Mouse (Mus musculus): ENCODE results near the gene Dedd2.
"Not testable (repeated sequence)": the region's sequence is repeated elsewhere in the genome, so short reads cannot be mapped to it uniquely, and the experiment has no call there.

Dedd2 gene

GRCm38 (mm10) chr7:25220457-25221101, at the start of gene Dedd2:
Gene Dedd2, minus strand, starts transcription at chr7:25220615.
- no peak for DNase-seq (ENCODE audit: low spot score in 2 of 2)

- DNase-seq (ENCODE audit: low spot score in 2 of 2) = no peak
These were observed 49.3 kb upstream of the Dedd2 start for GRCm38 (mm10) chr7:25269545-25270271.

- no peak for DNase-seq (ENCODE audit: low spot score in 2 of 2)
These were observed 48.6 kb upstream of the Dedd2 start for GRCm38 (mm10) chr7:25269029-25269428.

GRCm38 (mm10) chr7:25268588-25268987, 48.2 kb upstream of the Dedd2 start:
- DNase-seq (ENCODE audit: low spot score in 2 of 2) = no peak

GRCm38 (mm10) chr7:25267751-25268463, 47.5 kb upstream of the Dedd2 start:
- DNase-seq (ENCODE audit: low spot score in 2 of 2) = peak; percentile 99 to 100

GRCm38 (mm10) chr7:25267301-25267750, 46.9 kb upstream of the Dedd2 start, which contains the start of gene Cic:
Gene Cic, plus strand, starts transcription at chr7:25267704.
- DNase-seq (ENCODE audit: low spot score in 2 of 2) = peak; percentile 99

- DNase-seq (ENCODE audit: low spot score in 2 of 2) = no peak
These were observed 46.0 kb upstream of the Dedd2 start for GRCm38 (mm10) chr7:25266180-25266962.

- DNase-seq (ENCODE audit: low spot score in 2 of 2) = not testable (repeated sequence)
These were observed 45.3 kb upstream of the Dedd2 start for GRCm38 (mm10) chr7:25265743-25266142.

- no peak for DNase-seq (ENCODE audit: low spot score in 2 of 2)
These were observed 43.8 kb upstream of the Dedd2 start for GRCm38 (mm10) chr7:25263968-25264870.

GRCm38 (mm10) chr7:25261896-25262295, 41.5 kb upstream of the Dedd2 start:
- DNase-seq (ENCODE audit: low spot score in 2 of 2) = no peak

GRCm38 (mm10) chr7:25251822-25252221, 31.4 kb upstream of the Dedd2 start:
- no peak for DNase-seq (ENCODE audit: low spot score in 2 of 2)

GRCm38 (mm10) chr7:25251071-25251791, 30.8 kb upstream of the Dedd2 start:
- DNase-seq (ENCODE audit: low spot score in 2 of 2) = peak; percentile 45 to 54

- DNase-seq (ENCODE audit: low spot score in 2 of 2) = peak; percentile 91 to 93
These were observed 29.9 kb upstream of the Dedd2 start, which contains the start of gene Erf for GRCm38 (mm10) chr7:25250141-25250972. Gene Erf, minus strand, starts transcription at chr7:25250761.

GRCm38 (mm10) chr7:25249314-25250140, 29.1 kb upstream of the Dedd2 start:
- DNase-seq (ENCODE audit: low spot score in 2 of 2) = peak; percentile 57 to 61

- peak in 1 of 2 experiments; percentile 40 for DNase-seq (ENCODE audit: low spot score in 2 of 2)
These were observed 28.5 kb upstream of the Dedd2 start for GRCm38 (mm10) chr7:25248846-25249313.

GRCm38 (mm10) chr7:25248018-25248647, 27.7 kb upstream of the Dedd2 start:
- peak; percentile 75 to 78 for DNase-seq (ENCODE audit: low spot score in 2 of 2)

GRCm38 (mm10) chr7:25247498-25247897, 27.1 kb upstream of the Dedd2 start:
- DNase-seq (ENCODE audit: low spot score in 2 of 2) = no peak

Measured in frontal cortex, postnatal 14 days (tissue).